Mouse (Mus musculus) central nervous system, embryonic 11.5 days (tissue): ENCODE results near the gene Gabarapl2. TPM values are rescaled to one million over a fixed set of nuclear protein-coding genes. Genes with fewer than 3 reads are reported as not detected.

Experiments used
- polyA plus RNA-seq: library from polyadenylated mRNA; depleted of rRNA; stranded (reverse); fragments of >200 nt; gene quantifications from 2 replicates; pipeline ENCODE4 v1.2.3, GENCODE M21; 2012; rRNA removed

Gabarapl2 gene
- polyA plus RNA-seq: 91.3 and 134 TPM in 2 replicates

GRCm38 (mm10) chr8:111940171-111941100 lies at the start of gene Gabarapl2:
Gabarapl2 (plus strand) TSS chr8:111940703.

GRCm38 (mm10) chr8:111909621-111910450 lies 30.7 kb upstream of the Gabarapl2 start, which contains the start of gene Chst5:
Chst5 (minus strand) TSS chr8:111910447.

GRCm38 (mm10) chr8:111933348-111934076 lies 7.0 kb upstream of the Gabarapl2 start, which contains the start of gene Tmem231:
Tmem231 (minus strand) TSS chr8:111933881.

GRCm38 (mm10) chr8:111992013-111992702 lies 51.7 kb downstream of the Gabarapl2 start, which contains the start of gene Adat1:
Adat1 (minus strand) TSS chr8:111992302.

Other genes with a start within 250 kb of the Gabarapl2 start
- 0.21 and 0.40 TPM in 2 replicates for gene Ctrb1, start 249.7 kb upstream of the Gabarapl2 start, polyA plus RNA-seq
- gene Bcar1, start 196.9 kb upstream of the Gabarapl2 start, polyA plus RNA-seq: 53.9 and 63.9 TPM in 2 replicates
- gene Cfdp1, start 86.4 kb upstream of the Gabarapl2 start, polyA plus RNA-seq: 157 and 309 TPM in 2 replicates
- 4.7 and 6.6 TPM in 2 replicates for gene Tmem170, start 64.0 kb upstream of the Gabarapl2 start, polyA plus RNA-seq
- gene Chst5, start 30.3 kb upstream of the Gabarapl2 start, polyA plus RNA-seq: 0.89 and 2.1 TPM in 2 replicates
- 11.2 and 13.9 TPM in 2 replicates for gene Tmem231, start 6.8 kb upstream of the Gabarapl2 start, polyA plus RNA-seq
- gene Adat1, start 51.6 kb downstream of the Gabarapl2 start, polyA plus RNA-seq: 13.8 and 14.9 TPM in 2 replicates
- 138 and 156 TPM in 2 replicates for gene Kars, start 70.6 kb downstream of the Gabarapl2 start, polyA plus RNA-seq
- 21.1 and 24.5 TPM in 2 replicates for gene Terf2ip, start 70.7 kb downstream of the Gabarapl2 start, polyA plus RNA-seq
- gene Gm6793, start 74.3 kb downstream of the Gabarapl2 start, polyA plus RNA-seq: 0.52 and 0.57 TPM in 2 replicates